Mouse (Mus musculus): ENCODE results near the gene Ralgps1. TPM values are rescaled to one million over a fixed set of nuclear protein-coding genes. Genes with fewer than 3 reads are reported as not detected.

The Ralgps1 gene
- total and polyA plus RNA-seq, 3 experiments: 0.89 to 2.6 TPM; not detected in 1

DNA sequence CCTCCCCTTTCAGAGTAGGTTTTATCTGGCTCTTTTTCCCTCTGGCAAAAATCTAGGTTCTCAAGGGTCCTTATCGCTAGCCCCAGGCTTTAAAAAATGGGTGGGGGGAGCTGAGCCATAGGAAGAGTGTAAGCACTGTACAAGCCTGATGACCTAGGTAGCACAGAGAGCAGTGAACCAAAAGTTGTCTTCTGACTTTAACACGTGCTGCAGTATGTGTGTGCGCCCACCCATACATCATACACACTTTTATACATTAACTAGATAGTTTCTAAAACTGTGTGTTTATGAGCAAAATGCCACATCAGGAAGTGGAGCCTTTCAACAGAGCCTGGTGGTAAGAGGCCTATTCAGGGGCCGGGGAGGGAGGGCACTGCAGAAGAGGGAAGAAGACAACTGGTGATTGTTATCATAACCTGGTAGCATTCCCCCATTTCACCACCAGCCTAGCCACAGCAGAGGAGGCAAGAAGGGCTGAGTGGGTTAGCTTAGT lies 32.3 kb upstream of the Ralgps1 start:
- Histone ChIP-seq H3K4me1 (ENCODE audit: control insufficient read depth in 1 of 2, insufficient read depth in 2 of 2, low read length in 2 of 2) (peaks cover 15 to 30% of the 10 kb centered on the region in 2 experiments), H3K79me2 (ENCODE audit: control insufficient read depth, insufficient read depth, low read length, poor library complexity) (no peaks in the 10 kb centered on the region), H3K36me3 (ENCODE audit: control insufficient read depth in 1 of 2, insufficient read depth in 2 of 2, low read length in 2 of 2) (peaks cover 0 to 26% of the 10 kb centered on the region in 2 experiments; a peak in 2 of 4 replicates), H3K27ac (ENCODE audit: control insufficient read depth, low read depth, low read length) (peak overlapping the region; percentile 84), H3K9ac (ENCODE audit: control insufficient read depth, low read depth, low read length, poor library complexity, severe bottlenecking) (peak overlapping the region; percentile 39), H3K4me3 (ENCODE audit: control insufficient read depth in 1 of 2, insufficient read depth in 1 of 2, low read depth in 2 of 2, low read length in 2 of 2) (peak overlapping the region; percentile 15 to 22; a peak in 3 of 4 replicates), H3K9me3 (replicated peaks; ENCODE audit: insufficient read depth, low read length) (no peaks in the 10 kb centered on the region), H3K27me3 (ENCODE audit: control insufficient read depth in 1 of 2, insufficient read depth in 2 of 2, low read length in 2 of 2) (no peaks in the 10 kb centered on the region)
- peak; percentile 84 for DNase-seq (ENCODE audit: low read depth, low spot score)
- TF ChIP-seq BHLHE40 (IDR thresholded peaks at IDR 0.05; ENCODE audit: borderline replicate concordance, low read depth, low read length): peak; percentile 75
- 0 out of 2 replicates have a peak, but pooled peaks have one; percentile 44 for TF ChIP-seq UBTF (IDR thresholded peaks at IDR 0.05; ENCODE audit: borderline replicate concordance, insufficient read depth, low read depth, low read length)
- peak; percentile 76 for TF ChIP-seq TCF12 (IDR thresholded peaks at IDR 0.05; ENCODE audit: low read depth, low read length)
- TF ChIP-seq KAT2A (conservative IDR thresholded peaks at IDR 0.05; ENCODE audit: low read depth, low read length): peak; percentile 41; the same call in 1 of the 2 replicates
- 0 out of 2 replicates have a peak, but pooled peaks have one; percentile 40 for TF ChIP-seq POLR2AphosphoS2 (IDR thresholded peaks at IDR 0.05; ENCODE audit: low read length)
- peak; percentile 62; the same call in 1 of the 2 replicates for TF ChIP-seq RCOR1 (IDR thresholded peaks at IDR 0.05; ENCODE audit: low read depth, low read length)
- peak; percentile 76 for TF ChIP-seq SIN3A (IDR thresholded peaks at IDR 0.05; ENCODE audit: low read length)
- no peak for TF ChIP-seq NELFE (IDR thresholded peaks at IDR 0.05; ENCODE audit: low read depth, low read length)
- no peak for TF ChIP-seq RAD21 (IDR thresholded peaks at IDR 0.05; ENCODE audit: low read depth, low read length)
- TF ChIP-seq ZMIZ1 (IDR thresholded peaks at IDR 0.05; ENCODE audit: low read depth, low read length): 0 out of 2 replicates have a peak, but pooled peaks have one; percentile 60
- 0 out of 4 replicates have a peak, but pooled peaks have one; percentile 15 to 27 for TF ChIP-seq POLR2A (IDR thresholded peaks at IDR 0.05; ENCODE audit: control insufficient read depth in 1 of 2, insufficient read depth in 1 of 2, low read depth in 1 of 2, low read length in 2 of 2, poor library complexity in 1 of 2)
- no peak for TF ChIP-seq CTCF (IDR thresholded peaks at IDR 0.05 in 2 of 3, conservative IDR thresholded peaks at IDR 0.05 in 1 of 3; ENCODE audit: control insufficient read depth in 1 of 3, insufficient read depth in 1 of 3, low read depth in 2 of 3, low read length in 3 of 3, poor library complexity in 1 of 3, severe bottlenecking in 1 of 3)
- TF ChIP-seq GATA1 (IDR thresholded peaks at IDR 0.05; ENCODE audit: low read depth, low read length): peak; percentile 30
- TF ChIP-seq HCFC1 (IDR thresholded peaks at IDR 0.05; ENCODE audit: low read depth, low read length): 0 out of 2 replicates have a peak, but pooled peaks have one; percentile 38
- peak; percentile 56 for TF ChIP-seq ETS1 (IDR thresholded peaks at IDR 0.05; ENCODE audit: low read depth, low read length)
- 0 out of 2 replicates have a peak, but pooled peaks have one; percentile 39 for TF ChIP-seq MXI1 (IDR thresholded peaks at IDR 0.05; ENCODE audit: low read depth, low read length)
- TF ChIP-seq TAL1 (IDR thresholded peaks at IDR 0.05; ENCODE audit: low read length): peak; percentile 51
- TF ChIP-seq TBP (IDR thresholded peaks at IDR 0.05; ENCODE audit: low read depth, low read length): peak; percentile 28
- TF ChIP-seq EP300 (IDR thresholded peaks at IDR 0.05; ENCODE audit: low read depth in 1 of 2, low read length in 2 of 2): peak in 1 of 2 experiments; percentile 72; a peak in 3 of 4 replicates
- TF ChIP-seq ELF1 (IDR thresholded peaks at IDR 0.05; ENCODE audit: low read depth, low read length): peak; percentile 70
- TF ChIP-seq MAX (IDR thresholded peaks at IDR 0.05; ENCODE audit: low read length): peak; percentile 83
- no peak for TF ChIP-seq CHD1 (IDR thresholded peaks at IDR 0.05; ENCODE audit: low read depth, low read length)
- TF ChIP-seq MYB (IDR thresholded peaks at IDR 0.05; ENCODE audit: low read depth, low read length): 0 out of 2 replicates have a peak, but pooled peaks have one; percentile 13
- peak; percentile 78 for TF ChIP-seq MAZ (IDR thresholded peaks at IDR 0.05; ENCODE audit: low read depth, low read length)
- TF ChIP-seq POLR2AphosphoS5 (IDR thresholded peaks at IDR 0.05; ENCODE audit: borderline replicate concordance, low read depth, low read length): no peak
- TF ChIP-seq USF1 (IDR thresholded peaks at IDR 0.05; ENCODE audit: low read depth, low read length): peak; percentile 36; the same call in 1 of the 2 replicates

All from MEL (cell line).